Mouse (Mus musculus): ENCODE results near the gene Ttc16. TPM values are rescaled to one million over a fixed set of nuclear protein-coding genes. Genes with fewer than 3 reads are reported as not detected.

Gene Ttc16
- total RNA-seq, 2 experiments from 2014 or later, result 0.09 TPM; not detected in 1

- DNase-seq (ENCODE audit: low spot score), result no peak
Observed at GRCm38 (mm10) chr2:32781710-32782109, 6.3 kb upstream of the Ttc16 start.

- DNase-seq (ENCODE audit: low spot score), result no peak
Observed at GRCm38 (mm10) chr2:32779714-32780113, 4.3 kb upstream of the Ttc16 start.

- peak; percentile 76 for DNase-seq (ENCODE audit: low spot score)
Observed at GRCm38 (mm10) chr2:32779131-32779530, 3.7 kb upstream of the Ttc16 start.

- DNase-seq (ENCODE audit: low spot score), result no peak
Observed at GRCm38 (mm10) chr2:32778081-32778480, 2.6 kb upstream of the Ttc16 start.

- DNase-seq (ENCODE audit: low spot score), result no peak
Observed at GRCm38 (mm10) chr2:32776192-32776591, 759 bp upstream of the Ttc16 start.

- no peak for DNase-seq (ENCODE audit: low spot score)
Observed at GRCm38 (mm10) chr2:32772626-32773279, 2.7 kb downstream of the Ttc16 start.

- no peak for DNase-seq (ENCODE audit: low spot score)
Observed at GRCm38 (mm10) chr2:32771886-32772285, 3.5 kb downstream of the Ttc16 start.

- DNase-seq (ENCODE audit: low spot score), result no peak
Observed at GRCm38 (mm10) chr2:32769327-32770085, 5.9 kb downstream of the Ttc16 start.

- no peak for DNase-seq (ENCODE audit: low spot score)
Observed at GRCm38 (mm10) chr2:32768661-32769285, 6.7 kb downstream of the Ttc16 start.

- DNase-seq (ENCODE audit: low spot score), result peak; percentile 32
Observed at GRCm38 (mm10) chr2:32767241-32767640, 8.2 kb downstream of the Ttc16 start.

GRCm38 (mm10) chr2:32763353-32763752 is 12.1 kb downstream of the Ttc16 start:
- no peak for DNase-seq (ENCODE audit: low spot score)

- no peak for DNase-seq (ENCODE audit: low spot score)
Observed at GRCm38 (mm10) chr2:32761859-32762258, 13.6 kb downstream of the Ttc16 start.

GRCm38 (mm10) chr2:32761361-32761760 is 14.1 kb downstream of the Ttc16 start:
- no peak for DNase-seq (ENCODE audit: low spot score)

GRCm38 (mm10) chr2:32759001-32759400 is 16.4 kb downstream of the Ttc16 start:
- no peak for DNase-seq (ENCODE audit: low spot score)

- DNase-seq (ENCODE audit: low spot score), result no peak
Observed at GRCm38 (mm10) chr2:32758503-32758902, 16.9 kb downstream of the Ttc16 start.

GRCm38 (mm10) chr2:32757056-32757845 is 18.2 kb downstream of the Ttc16 start, which contains the start of gene Tor2a:
Tor2a (plus strand) TSS chr2:32757234.
- peak; percentile 98 for DNase-seq (ENCODE audit: low spot score)

- no peak for DNase-seq (ENCODE audit: low spot score)
Observed at GRCm38 (mm10) chr2:32756674-32757055, 18.8 kb downstream of the Ttc16 start.

- no peak for DNase-seq (ENCODE audit: low spot score)
Observed at GRCm38 (mm10) chr2:32752181-32752580, 23.3 kb downstream of the Ttc16 start.

- DNase-seq (ENCODE audit: low spot score), result no peak
Observed at GRCm38 (mm10) chr2:32751665-32752033, 23.8 kb downstream of the Ttc16 start.

GRCm38 (mm10) chr2:32750887-32751664 is 24.4 kb downstream of the Ttc16 start:
- no peak for DNase-seq (ENCODE audit: low spot score)

GRCm38 (mm10) chr2:32750199-32750598 is 25.2 kb downstream of the Ttc16 start:
- no peak for DNase-seq (ENCODE audit: low spot score)

Data from gastrocnemius, adult 18-20 months (tissue).